Mouse (Mus musculus) skeletal muscle tissue, adult 2 months (tissue): ENCODE measurements around the gene 1110008L16Rik.
"Not testable (repeated sequence)": the region's sequence is repeated elsewhere in the genome, so short reads cannot be mapped to it uniquely, and the experiment has no call there.

Source experiments
- DNase-seq: peaks from one replicate; pipeline ENCODE4 v3.0.0-alpha.2; 2012; ENCODE audit warnings: low read depth, low spot score

1110008L16Rik gene

DNA sequence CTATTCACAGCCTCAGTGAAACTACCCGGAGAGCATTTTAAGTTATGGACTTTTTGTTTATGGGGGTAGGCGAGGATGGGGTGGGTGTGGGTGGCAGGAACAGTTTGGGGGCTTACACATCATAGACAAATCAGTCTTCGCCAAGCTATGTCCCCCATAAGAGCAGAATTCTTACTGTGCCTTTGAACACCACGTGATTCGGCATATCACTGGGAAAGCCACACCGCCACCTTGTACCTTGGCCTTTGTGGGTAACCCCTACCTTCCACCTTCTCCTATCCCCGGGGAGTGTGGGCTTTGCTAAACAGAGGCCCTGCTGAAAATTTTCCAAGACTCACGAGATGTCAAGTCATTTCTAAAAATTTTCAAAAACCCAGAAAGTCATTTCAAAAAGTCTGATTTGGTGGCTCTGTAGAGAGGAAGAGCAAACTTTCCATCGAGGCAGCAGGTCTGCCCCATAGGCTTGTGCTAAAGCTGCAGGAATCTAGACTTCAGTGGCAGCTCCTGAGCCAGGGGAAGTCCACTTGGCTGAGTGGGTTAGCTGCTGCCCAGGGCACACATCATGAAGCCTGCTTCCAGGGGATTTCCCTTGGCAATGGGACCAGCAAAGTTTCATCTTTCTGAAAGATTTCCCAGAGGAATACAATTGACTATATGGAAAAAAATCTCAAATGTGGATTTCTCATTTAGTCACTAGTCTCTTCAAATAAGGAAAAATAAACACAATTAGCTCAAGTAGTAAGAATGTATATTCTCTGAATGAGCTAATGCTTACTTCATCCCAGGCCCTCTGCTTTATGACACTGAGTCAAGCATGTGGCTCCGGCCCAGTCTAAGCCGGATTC lies 93.6 kb downstream of the 1110008L16Rik start:
- DNase-seq, result no peak

DNA sequence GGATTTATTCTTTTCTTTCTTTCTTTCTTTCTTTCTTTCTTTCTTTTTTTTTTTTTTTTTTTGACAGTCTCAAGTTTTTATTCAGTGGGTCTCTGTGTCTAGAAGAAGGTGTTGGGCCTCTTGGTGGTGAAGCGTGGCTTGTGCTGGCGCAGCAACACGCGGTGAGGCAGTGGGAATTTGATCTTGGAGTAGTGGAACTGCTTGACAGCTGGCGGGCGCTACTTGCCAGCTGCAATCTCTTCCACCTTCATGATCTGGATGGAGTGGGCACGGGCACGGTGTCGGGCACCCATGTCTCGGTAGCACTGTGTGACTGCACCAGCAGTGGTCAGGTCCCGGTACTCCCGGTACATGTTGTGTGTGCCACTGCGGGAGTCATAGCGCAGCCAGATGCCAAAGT lies 96.2 kb downstream of the 1110008L16Rik start:
- not testable (repeated sequence) for DNase-seq

DNA sequence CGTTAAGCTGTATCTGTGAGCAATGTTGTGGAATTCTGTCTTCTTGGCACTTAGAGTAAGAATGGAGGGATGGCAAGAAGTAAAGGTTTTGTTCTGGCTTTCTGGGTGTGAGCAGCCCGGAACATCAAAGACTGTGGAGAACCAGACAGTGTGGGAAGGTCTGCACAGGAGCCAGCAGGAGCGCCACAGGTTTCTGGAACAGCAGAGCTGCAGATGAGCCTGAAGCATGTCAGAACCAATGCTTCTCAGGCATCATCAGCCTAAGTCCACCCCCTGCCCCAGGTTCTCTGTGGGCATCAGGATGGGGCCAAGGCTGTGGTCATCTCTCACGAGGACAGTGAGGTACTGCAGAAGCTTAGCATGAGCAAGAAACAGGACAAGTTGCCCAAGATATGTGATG lies 97.2 kb downstream of the 1110008L16Rik start:
- DNase-seq, result no peak

DNA sequence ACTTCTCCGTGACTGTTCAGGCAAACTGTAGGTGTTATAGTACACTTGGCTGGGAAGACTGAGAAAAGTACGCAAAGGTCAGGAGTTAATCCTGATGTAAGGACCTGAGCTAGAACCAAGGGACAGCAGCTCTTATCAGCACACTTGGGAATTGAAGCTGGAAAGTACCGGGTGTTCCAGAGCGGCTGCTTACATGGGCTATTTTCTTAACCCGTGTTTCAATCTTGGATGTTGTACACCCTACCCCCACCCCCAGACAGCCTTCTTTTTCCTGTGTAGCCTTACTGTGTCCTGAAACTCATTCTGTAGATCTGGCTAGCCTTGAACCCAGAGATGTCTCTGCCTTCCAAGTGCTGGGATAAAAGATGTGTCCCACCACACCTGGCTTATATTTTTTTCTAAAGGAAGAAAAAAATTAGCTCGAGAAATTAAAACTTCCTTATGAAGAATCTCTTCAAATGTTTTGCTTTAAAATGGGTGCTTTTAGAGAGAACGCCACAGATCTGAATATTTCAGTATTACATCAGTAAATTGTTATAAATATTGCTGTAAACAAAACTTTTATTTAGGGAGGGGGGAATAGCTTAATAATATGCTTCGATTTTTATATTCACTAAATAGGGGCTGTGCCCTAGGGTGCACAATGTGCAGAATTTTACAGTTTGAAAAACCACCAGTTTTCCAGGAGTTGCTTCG lies 98.3 kb downstream of the 1110008L16Rik start:
- no peak for DNase-seq

DNA sequence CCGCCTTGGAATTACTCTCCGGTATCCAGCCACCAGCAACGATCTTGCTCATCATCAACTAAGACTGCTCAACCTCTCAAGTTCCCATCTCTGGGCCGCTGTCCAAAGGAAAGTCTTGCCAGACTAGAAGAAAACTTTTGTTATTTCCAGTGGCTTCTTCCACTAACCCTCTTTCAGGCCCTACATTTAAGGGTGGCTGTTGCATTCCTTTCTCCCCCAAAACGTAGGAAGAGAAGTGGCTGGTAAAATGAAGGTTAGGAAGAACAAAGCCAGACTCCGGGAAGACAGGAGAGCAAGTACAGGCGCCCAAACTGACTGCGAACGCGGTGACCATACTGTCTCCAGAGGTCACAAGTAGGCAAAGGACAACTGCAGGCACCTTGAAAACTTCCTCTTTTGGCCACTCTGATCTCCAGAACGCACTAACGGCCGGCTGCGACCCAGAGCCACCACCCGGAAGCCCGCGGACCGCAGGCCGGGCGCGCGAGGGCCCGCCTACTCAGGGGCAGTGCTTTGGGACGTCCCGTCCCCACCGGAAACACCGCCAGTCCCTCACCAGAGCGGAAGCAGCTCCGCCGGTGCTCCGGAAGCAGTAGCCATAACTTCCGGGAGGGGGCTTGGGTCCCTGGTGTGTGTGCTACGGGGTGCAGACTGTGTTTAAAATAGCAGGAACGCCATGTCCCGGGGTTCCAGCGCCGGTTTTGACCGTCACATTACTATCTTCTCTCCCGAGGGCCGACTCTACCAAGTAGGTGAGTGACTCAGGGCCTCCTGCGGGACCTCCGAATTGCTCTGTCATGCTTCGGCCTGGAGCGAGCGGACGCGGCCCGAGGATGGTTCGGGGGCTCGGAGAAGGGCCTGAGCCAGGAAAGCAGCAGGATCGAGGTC lies 99.1 kb downstream of the 1110008L16Rik start:
- peak; percentile 93 for DNase-seq

- no peak for DNase-seq
These were observed 99.8 kb downstream of the 1110008L16Rik start for GRCm38 (mm10) chr12:55399128-55399677.

GRCm38 (mm10) chr12:55407888-55408287 lies 108.5 kb downstream of the 1110008L16Rik start:
- no peak for DNase-seq

- DNase-seq, result no peak
These were observed 115.9 kb downstream of the 1110008L16Rik start for GRCm38 (mm10) chr12:55415255-55415654.

DNA sequence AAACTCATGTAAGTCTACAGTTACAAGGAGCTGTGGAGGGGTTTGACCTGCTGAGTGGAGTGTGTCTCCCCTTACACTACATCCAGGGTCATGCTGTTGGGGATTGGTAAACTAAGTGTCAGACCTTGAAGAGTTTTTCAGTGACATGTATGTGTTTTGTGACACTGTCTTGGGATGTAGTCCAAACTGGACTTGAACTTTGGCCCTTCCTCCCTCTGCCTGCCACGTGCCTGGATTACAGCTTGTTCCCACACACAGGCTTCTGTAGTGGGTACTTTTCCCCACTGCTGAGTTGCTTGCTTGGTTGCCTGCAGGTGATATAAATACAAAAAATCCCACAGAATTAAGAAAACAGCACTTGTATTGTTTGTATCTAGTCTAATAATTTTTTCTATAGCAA lies 116.4 kb downstream of the 1110008L16Rik start:
- no peak for DNase-seq

GRCm38 (mm10) chr12:55420220-55420619 lies 120.8 kb downstream of the 1110008L16Rik start:
- DNase-seq, result no peak

- DNase-seq, result no peak
These were observed 122.7 kb downstream of the 1110008L16Rik start for GRCm38 (mm10) chr12:55422057-55422456.

GRCm38 (mm10) chr12:55426300-55426699 lies 126.9 kb downstream of the 1110008L16Rik start:
- DNase-seq, result no peak

- no peak for DNase-seq
These were observed 129.8 kb downstream of the 1110008L16Rik start for GRCm38 (mm10) chr12:55429201-55429600.

- no peak for DNase-seq
These were observed 130.6 kb downstream of the 1110008L16Rik start for GRCm38 (mm10) chr12:55429956-55430355.
